Mouse (Mus musculus) liver, adult (tissue): ENCODE data around the gene Ube2m.
A peak's percentile ranks its signal among the peaks of the same experiment; 100 is the strongest.

Experiments
- GATA4 ChIP-seq: IDR thresholded peaks from 2 replicates; pipeline ENCODE4 v1.6.1; 2014; ENCODE audit warnings: mild to moderate bottlenecking, low read length; ENCODE audit not compliant: insufficient replicate concordance

Gene Ube2m

GRCm38 (mm10) chr7:13015217-13015616 is 22.9 kb downstream of the Ube2m start:
- no peak for TF ChIP-seq GATA4

- no peak for TF ChIP-seq GATA4
These were observed 23.7 kb downstream of the Ube2m start for GRCm38 (mm10) chr7:13014275-13014839.

DNA sequence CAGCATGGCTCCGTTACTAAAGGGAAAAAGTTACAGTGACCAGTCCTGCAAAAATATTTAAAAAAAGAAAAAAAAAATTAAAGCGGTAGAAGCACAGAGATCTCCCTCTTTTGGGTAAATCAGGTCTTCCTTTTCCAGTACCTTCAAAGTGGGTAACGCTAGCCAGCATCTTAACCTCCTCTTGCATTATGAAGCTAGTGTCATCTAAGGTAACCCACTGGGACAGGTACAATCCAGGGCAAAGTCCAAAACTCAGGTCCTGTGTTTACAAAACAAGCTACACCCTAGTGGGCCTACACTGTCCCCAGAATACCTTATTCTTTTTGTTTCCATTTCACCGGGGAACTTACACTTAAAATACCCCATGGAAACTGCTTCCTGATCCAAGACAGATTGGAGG is 24.4 kb downstream of the Ube2m start:
- no peak for TF ChIP-seq GATA4

DNA sequence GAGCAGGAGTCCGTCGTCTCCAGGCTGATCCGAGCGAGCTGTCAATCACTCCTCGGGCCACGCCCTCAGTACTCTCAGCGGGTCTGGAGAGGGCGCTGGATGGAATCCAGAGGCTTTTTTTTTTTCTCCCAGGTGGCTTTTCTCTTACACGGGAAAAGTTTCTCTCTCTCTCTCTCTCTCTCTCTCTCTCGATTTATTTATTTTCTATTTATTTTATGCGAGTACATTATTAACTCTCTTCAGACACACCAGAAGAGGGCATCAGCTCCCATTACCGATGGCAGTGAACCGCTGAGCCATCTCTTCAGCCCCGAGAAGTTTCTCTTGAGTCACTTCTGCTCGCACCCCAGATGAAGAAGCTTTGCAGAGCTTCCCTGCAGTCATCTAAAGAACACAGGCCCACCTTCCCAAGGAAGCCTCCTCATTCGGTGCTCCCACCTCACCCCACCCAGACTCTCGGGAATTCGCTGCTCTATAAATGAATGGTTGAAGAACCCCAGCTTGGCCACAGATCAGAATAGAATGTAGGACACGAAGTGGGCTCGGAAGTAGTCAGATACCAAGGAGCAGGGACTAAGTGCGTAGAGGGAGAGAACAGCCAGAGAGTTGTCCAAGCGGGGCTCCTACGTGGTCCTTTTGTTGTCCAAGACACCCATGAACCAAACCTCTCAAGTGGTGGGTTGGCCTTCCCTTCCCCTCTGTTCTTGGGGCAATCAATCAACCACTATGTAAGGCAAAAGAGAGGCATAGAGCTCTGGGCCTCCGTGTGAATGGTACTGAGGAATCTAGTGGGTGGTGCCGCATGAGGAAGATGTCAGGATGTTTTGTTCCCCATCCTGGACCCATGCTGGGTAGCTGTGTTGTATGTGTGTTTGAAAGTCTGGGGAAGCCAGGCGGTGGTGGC is 27.8 kb downstream of the Ube2m start, which contains the start of gene Zbtb45:
Gene Zbtb45, minus strand, starts transcription at position 30 of the 904 bp plus-strand sequence.
- no peak for TF ChIP-seq GATA4

- TF ChIP-seq GATA4: peak; percentile 66; the same call in 1 of the 2 replicates
These were observed 28.7 kb downstream of the Ube2m start for GRCm38 (mm10) chr7:13009143-13010004.

DNA sequence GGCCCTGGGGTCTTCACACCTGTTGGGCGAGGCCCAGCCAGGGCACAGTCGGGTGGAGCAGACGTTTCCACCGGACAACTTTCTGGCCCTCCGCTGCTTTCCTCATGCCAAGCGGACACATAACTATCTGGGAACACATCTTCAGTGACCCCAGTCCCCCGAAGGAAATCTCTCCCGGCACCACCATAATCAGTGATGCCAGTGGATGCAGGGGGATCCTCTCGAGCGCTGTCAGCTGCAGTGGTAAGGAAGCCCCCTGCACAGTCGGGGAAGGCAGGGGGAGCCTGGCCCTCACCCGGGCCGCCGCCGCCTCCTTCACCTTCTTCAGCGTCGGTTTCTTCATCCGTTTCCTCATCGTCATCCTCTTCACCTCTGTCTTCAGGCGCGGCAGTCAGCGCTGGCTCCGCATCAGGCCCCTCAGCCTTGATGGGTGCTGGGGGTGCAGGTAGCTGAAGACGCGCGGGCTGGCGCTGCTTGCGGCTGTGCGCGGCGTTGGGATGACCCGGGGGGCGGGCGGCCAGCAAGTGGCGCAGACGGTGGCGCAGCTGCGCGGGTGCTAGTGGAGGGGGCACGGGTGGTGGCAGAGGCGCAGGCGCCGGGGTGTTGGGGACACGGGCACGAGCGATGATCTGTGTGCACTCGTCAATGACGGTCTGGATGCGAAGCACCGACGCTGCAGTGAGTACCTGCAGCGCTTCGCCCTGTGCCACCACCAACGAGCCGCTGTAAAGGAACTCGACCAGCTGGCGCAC is 30.6 kb downstream of the Ube2m start:
- TF ChIP-seq GATA4: no peak

DNA sequence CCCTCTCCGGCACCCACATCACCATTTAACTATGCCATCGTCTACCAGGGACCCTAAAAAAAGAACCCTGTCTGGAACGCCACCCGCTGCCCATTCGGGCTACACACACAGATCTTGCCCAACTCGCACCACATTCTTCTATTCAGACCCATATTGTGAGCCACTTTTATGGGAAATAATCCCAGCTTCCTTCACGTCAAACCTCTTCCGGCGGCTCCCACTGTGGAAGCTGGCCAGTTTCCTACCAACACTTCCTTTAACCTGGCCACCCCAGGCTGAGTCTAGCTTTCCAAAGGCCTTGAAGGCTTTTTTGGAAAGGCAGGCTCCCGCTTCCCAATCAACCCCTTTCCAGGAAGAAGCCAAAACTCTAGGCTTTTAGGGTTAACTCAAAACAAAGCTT is 31.5 kb downstream of the Ube2m start:
- TF ChIP-seq GATA4: no peak

GRCm38 (mm10) chr7:13006011-13006410 is 32.1 kb downstream of the Ube2m start:
- no peak for TF ChIP-seq GATA4

GRCm38 (mm10) chr7:13003380-13003779 is 34.7 kb downstream of the Ube2m start:
- no peak for TF ChIP-seq GATA4

GRCm38 (mm10) chr7:13001584-13001983 is 36.5 kb downstream of the Ube2m start:
- TF ChIP-seq GATA4: no peak

DNA sequence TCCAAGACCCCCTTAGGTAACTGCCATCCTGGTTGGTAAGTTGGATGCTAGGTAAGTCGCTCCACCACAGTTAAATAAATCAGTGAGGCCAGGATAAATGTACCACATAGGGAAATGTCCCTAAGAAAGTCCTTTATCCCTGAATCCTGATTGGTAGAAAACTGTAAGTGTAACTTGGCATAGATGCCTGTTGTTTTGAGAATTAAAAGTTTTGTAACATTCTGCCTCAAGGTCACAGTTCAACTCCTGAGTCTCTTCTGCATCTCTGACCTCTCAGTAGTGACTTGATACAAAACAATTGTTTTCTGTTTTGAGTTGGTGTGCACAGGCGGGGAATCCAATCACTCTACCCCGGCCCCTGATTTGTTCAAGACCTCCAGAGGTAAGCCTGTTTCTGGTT is 39.2 kb downstream of the Ube2m start, which contains the start of gene Trim28:
Gene Trim28, plus strand, starts transcription at position 264 of the 400 bp plus-strand sequence.
- TF ChIP-seq GATA4: no peak

GRCm38 (mm10) chr7:12998053-12998452 is 40.0 kb downstream of the Ube2m start, which contains the start of gene Slc27a5:
Slc27a5 (minus strand) TSS chr7:12998192.
- TF ChIP-seq GATA4: no peak; the same call in 1 of the 2 replicates

- TF ChIP-seq GATA4: no peak
These were observed 40.8 kb downstream of the Ube2m start for GRCm38 (mm10) chr7:12997230-12997629.

GRCm38 (mm10) chr7:12995862-12996261 is 42.2 kb downstream of the Ube2m start:
- TF ChIP-seq GATA4: no peak
